Mouse (Mus musculus) cerebellum, adult 8-10 months (tissue): ENCODE data around the gene Dmwd.

ENCODE experiments used
- DNase-seq: peaks from one replicate; pipeline ENCODE4 v3.0.0; 2022

Gene Dmwd

GRCm38 (mm10) chr7:19096421-19096976, 20.5 kb downstream of the Dmwd start:
- DNase-seq: no peak

- no peak for DNase-seq
Observed at GRCm38 (mm10) chr7:19097217-19097616, 21.2 kb downstream of the Dmwd start.

GRCm38 (mm10) chr7:19097863-19098262, 21.8 kb downstream of the Dmwd start:
- no peak for DNase-seq

- DNase-seq: no peak
Observed at GRCm38 (mm10) chr7:19098811-19099210, 22.8 kb downstream of the Dmwd start.

- no peak for DNase-seq
Observed at GRCm38 (mm10) chr7:19100290-19100689, 24.3 kb downstream of the Dmwd start.

GRCm38 (mm10) chr7:19103741-19104140, 27.7 kb downstream of the Dmwd start:
- DNase-seq: no peak

GRCm38 (mm10) chr7:19104486-19104885, 28.5 kb downstream of the Dmwd start:
- DNase-seq: no peak

- DNase-seq: no peak
Observed at GRCm38 (mm10) chr7:19107436-19107835, 31.4 kb downstream of the Dmwd start.

- DNase-seq: no peak
Observed at GRCm38 (mm10) chr7:19109565-19109964, 33.5 kb downstream of the Dmwd start.

- DNase-seq: peak; percentile 69
Observed at GRCm38 (mm10) chr7:19118028-19118771, 42.2 kb downstream of the Dmwd start, which contains the start of gene Gm4969. TSS of gene Gm4969 (minus strand) at chr7:19118368.

- no peak for DNase-seq
Observed at GRCm38 (mm10) chr7:19119083-19119482, 43.1 kb downstream of the Dmwd start.

GRCm38 (mm10) chr7:19119631-19120429, 43.8 kb downstream of the Dmwd start, which contains the start of gene Fbxo46:
TSS of gene Fbxo46 (plus strand) at chr7:19119859.
- DNase-seq: peak; percentile 89

- no peak for DNase-seq
Observed at GRCm38 (mm10) chr7:19121686-19122085, 45.7 kb downstream of the Dmwd start.

- no peak for DNase-seq
Observed at GRCm38 (mm10) chr7:19124713-19125112, 48.7 kb downstream of the Dmwd start.

GRCm38 (mm10) chr7:19127744-19128143, 51.7 kb downstream of the Dmwd start:
- no peak for DNase-seq

GRCm38 (mm10) chr7:19129396-19129795, 53.4 kb downstream of the Dmwd start:
- DNase-seq: no peak

GRCm38 (mm10) chr7:19130657-19131056, 54.6 kb downstream of the Dmwd start:
- no peak for DNase-seq

- peak; percentile 95 for DNase-seq
Observed at GRCm38 (mm10) chr7:19131324-19131848, 55.4 kb downstream of the Dmwd start.
